Mouse (Mus musculus) hindbrain, embryonic 16.5 days (tissue): ENCODE results near the gene Gemin6. TPM values are rescaled to one million over a fixed set of nuclear protein-coding genes. Genes with fewer than 3 reads are reported as not detected.
"Not testable (repeated sequence)": the region's sequence is repeated elsewhere in the genome, so short reads cannot be mapped to it uniquely, and the experiment has no call there.

Experiments used
- ATAC-seq: fragments of 200-750 bp; cut with Nextera tagmentation; 2 replicates; pipeline ENCODE4 v1.8.0; 2017; ENCODE audit warnings: moderate TSS enrichment, moderate library complexity
- H3K27ac ChIP-seq: fragments of 300-500 bp; sonication (generic); 2 replicates; pipeline ENCODE4 v1.5.1; 2014; ENCODE audit warnings: low read depth, mild to moderate bottlenecking, control low read depth, low read length, moderate library complexity
- H3K27me3 ChIP-seq: fragments of 300-500 bp; sonication (generic); replicated peaks from 2 replicates; pipeline ENCODE4 v1.6.1; 2014; ENCODE audit warnings: low read length; ENCODE audit not compliant: control insufficient read depth, insufficient read depth
- H3K36me3 ChIP-seq: fragments of 300-500 bp; sonication (generic); 2 replicates; pipeline ENCODE4 v1.6.1; 2014; ENCODE audit warnings: mild to moderate bottlenecking, low read length, moderate library complexity, mixed read lengths; ENCODE audit not compliant: control insufficient read depth, insufficient read depth
- H3K4me1 ChIP-seq: fragments of 300-500 bp; sonication (generic); 2 replicates; pipeline ENCODE4 v1.6.1; 2014; ENCODE audit warnings: low read depth, low read length; ENCODE audit not compliant: control insufficient read depth, insufficient read depth
- H3K4me2 ChIP-seq: fragments of 300-500 bp; sonication (generic); 2 replicates; pipeline ENCODE4 v1.6.1; 2014; ENCODE audit warnings: mild to moderate bottlenecking, low read length, control low read depth, moderate library complexity
- H3K4me3 ChIP-seq: fragments of 300-500 bp; sonication (generic); 2 replicates; pipeline ENCODE4 v1.5.1; 2014; ENCODE audit warnings: mild to moderate bottlenecking, low read length, control low read depth, moderate library complexity
- H3K9ac ChIP-seq: fragments of 300-500 bp; sonication (generic); 2 replicates; pipeline ENCODE4 v1.6.1; 2014; ENCODE audit warnings: low read depth, mild to moderate bottlenecking, control low read depth, low read length, moderate library complexity
- H3K9me3 ChIP-seq: fragments of 300-500 bp; sonication (generic); 2 replicates; pipeline ENCODE4 v1.6.1; 2014; ENCODE audit warnings: mild to moderate bottlenecking, low read length, moderate library complexity; ENCODE audit not compliant: control insufficient read depth
- WGBS: fragments of 180-500 bp; shearing (Covaris S2); extraction: QIAGEN DNeasy Blood & Tissue Kit; methylation state at CpG from one replicate; pipeline ENCODE4 v1.1.7; 2014; 5-methylcytosine and 5-hydroxymethylcytosine counted together
- polyA plus RNA-seq: library from polyadenylated mRNA; unstranded; fragments of >200 nt; fragmentation: Nextera tagmentation; extraction: Ambion mirVana; gene quantifications from 2 replicates; pipeline ENCODE4 v1.2.1, GENCODE M21; 2015

The Gemin6 gene
- polyA plus RNA-seq, 1 experiment from 2014 or later = 20.8 TPM

- Histone ChIP-seq H3K4me3 (no peak overlapping the region), H3K36me3 (peaks cover 30% of the 10 kb centered on the region), H3K27me3 (no peaks in the 10 kb centered on the region), H3K9me3 (no peaks in the 10 kb centered on the region), H3K27ac (no peak overlapping the region), H3K4me2 (no peak overlapping the region), H3K4me1 (no peaks in the 10 kb centered on the region), H3K9ac (no peak overlapping the region)
- peak; percentile 44; the same call in 1 of the 2 replicates for ATAC-seq
- 98% methylated on average over 3 of the region's 3 CpGs for WGBS
These were observed 25.0 kb upstream of the Gemin6 start for GRCm38 (mm10) chr17:80199160-80199778.

DNA sequence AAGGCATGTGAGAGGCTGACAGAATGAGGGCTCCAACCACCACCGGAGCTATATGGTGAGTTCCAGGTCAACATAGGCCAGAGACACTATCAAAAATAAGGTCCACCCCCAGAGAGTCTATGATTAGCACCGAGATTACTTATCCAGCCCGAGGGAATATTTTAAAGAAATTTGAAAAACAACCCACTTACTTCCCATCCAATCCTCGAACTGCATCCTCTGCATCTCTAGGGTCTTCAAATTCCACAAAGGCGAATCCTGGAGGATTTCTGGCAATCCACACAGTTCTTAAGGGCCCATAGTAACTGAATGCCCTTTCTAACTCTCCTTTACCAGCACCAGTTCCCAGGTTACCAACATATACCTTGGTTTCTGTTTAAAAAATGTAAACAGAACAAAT is 18.6 kb upstream of the Gemin6 start:
- H3K9ac ChIP-seq = peak overlapping the region; percentile 98
- H3K4me3 ChIP-seq = peak overlapping the region; percentile 77
- H3K27me3 ChIP-seq = no peaks in the 10 kb centered on the region
- WGBS = 23% methylated on average over 5 of the region's 5 CpGs
- H3K36me3 ChIP-seq = peaks cover 11% of the 10 kb centered on the region
- no peaks in the 10 kb centered on the region for H3K9me3 ChIP-seq
- H3K27ac ChIP-seq = peak overlapping the region; percentile 100; the same call in 1 of the 2 replicates
- peak overlapping the region; percentile 84 for H3K4me2 ChIP-seq
- H3K4me1 ChIP-seq = peaks cover 10% of the 10 kb centered on the region
- no peak for ATAC-seq

- Histone ChIP-seq H3K27ac (peak overlapping the region; percentile 100), H3K9me3 (no peaks in the 10 kb centered on the region), H3K4me3 (peak overlapping the region; percentile 77), H3K9ac (peak overlapping the region; percentile 98), H3K36me3 (peaks cover 11% of the 10 kb centered on the region), H3K27me3 (no peaks in the 10 kb centered on the region), H3K4me1 (peaks cover 10% of the 10 kb centered on the region), H3K4me2 (peak overlapping the region; percentile 84)
- 0% methylated on average over 36 of the region's 36 CpGs for WGBS
- peak; percentile 60 for ATAC-seq
These were observed 18.0 kb upstream of the Gemin6 start for GRCm38 (mm10) chr17:80206301-80206670.

GRCm38 (mm10) chr17:80206671-80207581 is 17.3 kb upstream of the Gemin6 start, which contains the start of the genes Srsf7 and Ttc39d:
Gene Srsf7 (minus strand): TSS chr17:80207307.
Gene Ttc39d (plus strand): TSS chr17:80207460.
- under 1% methylated on average over 70 of the region's 95 CpGs for WGBS

GRCm38 (mm10) chr17:80213998-80214397 is 10.2 kb upstream of the Gemin6 start:
- H3K27me3 ChIP-seq, H3K9ac ChIP-seq, ATAC-seq, H3K36me3 ChIP-seq, H3K9me3 ChIP-seq, H3K4me2 ChIP-seq, H3K27ac ChIP-seq, H3K4me1 ChIP-seq, H3K4me3 ChIP-seq: not testable (repeated sequence)
- 91% methylated on average over 4 of the region's 4 CpGs for whole genome bisulfite sequencing

More at GRCm38 (mm10) chr17:80206671-80207581, 17.3 kb upstream of the Gemin6 start, which contains the start of the genes Srsf7 and Ttc39d:
- Histone ChIP-seq H3K4me2 (peak within 1 kb of the TSS; percentile 84), H3K4me3 (peak within 1 kb of the TSS; percentile 77), H3K4me1 (peaks cover 10% of the 10 kb centered on the region), H3K36me3 (peaks cover 11% of the 10 kb centered on the region), H3K27ac (peak within 1 kb of the TSS; percentile 100), H3K9me3 (no peaks in the 10 kb centered on the region), H3K27me3 (no peaks in the 10 kb centered on the region), H3K9ac (peak within 1 kb of the TSS; percentile 98)
- ATAC-seq = peak; percentile 93

- Histone ChIP-seq H3K9me3 (no peaks in the 10 kb centered on the region), H3K36me3 (no peaks in the 10 kb centered on the region), H3K27ac (no peak overlapping the region), H3K27me3 (0 out of 2 replicates have a peak, but pooled peaks cover 3% of the 10 kb centered on the region), H3K4me2 (no peak overlapping the region), H3K9ac (no peak overlapping the region), H3K4me1 (peaks cover 5% of the 10 kb centered on the region), H3K4me3 (no peak overlapping the region)
- ATAC-seq = no peak
- 70% methylated on average over 2 of the region's 2 CpGs for WGBS
These were observed 4.1 kb upstream of the Gemin6 start for GRCm38 (mm10) chr17:80220131-80220530.

GRCm38 (mm10) chr17:80221202-80221601 is 3.0 kb upstream of the Gemin6 start:
- H3K27me3 ChIP-seq = 0 out of 2 replicates have a peak, but pooled peaks cover 3% of the 10 kb centered on the region
- no peak overlapping the region for H3K4me3 ChIP-seq
- peaks cover 5% of the 10 kb centered on the region for H3K4me1 ChIP-seq
- no peaks in the 10 kb centered on the region for H3K36me3 ChIP-seq
- ATAC-seq = no peak
- no peak overlapping the region for H3K27ac ChIP-seq
- H3K9ac ChIP-seq = no peak overlapping the region
- WGBS = 70% methylated on average over 9 of the region's 9 CpGs
- no peaks in the 10 kb centered on the region for H3K9me3 ChIP-seq
- H3K4me2 ChIP-seq = no peak overlapping the region

DNA sequence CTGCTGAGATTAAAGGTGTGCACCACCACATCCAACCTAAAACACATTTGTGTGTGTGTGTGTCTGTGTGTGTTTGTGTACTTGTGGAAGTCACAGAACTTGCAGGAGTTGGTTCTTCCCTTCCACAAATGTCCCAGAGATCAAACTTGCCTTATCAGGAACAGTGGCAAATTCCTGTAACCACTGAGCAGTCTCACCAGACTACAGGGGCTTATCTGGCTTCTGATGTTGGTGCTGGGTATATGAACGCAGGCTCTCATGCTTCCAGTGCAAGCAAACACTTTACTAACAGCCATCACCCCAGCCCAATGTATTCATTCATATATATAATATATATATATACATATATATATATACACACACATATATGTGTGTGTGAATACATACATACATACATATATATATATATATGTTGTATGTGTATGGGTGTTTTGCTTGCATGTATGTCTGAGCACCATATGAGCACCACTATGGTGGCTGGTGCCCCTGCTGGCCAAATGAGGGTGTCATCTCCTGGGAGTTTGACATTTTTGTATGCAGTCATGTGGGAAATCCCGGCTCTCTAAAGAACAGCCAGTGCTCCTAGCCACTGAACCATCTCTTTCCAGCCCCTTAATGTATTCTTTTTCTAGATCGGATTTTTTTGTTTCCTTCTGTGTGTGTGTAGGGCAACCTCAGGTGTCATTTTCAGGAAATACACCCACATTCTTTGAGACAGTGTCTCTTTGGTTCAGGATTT is 2.2 kb upstream of the Gemin6 start:
- H3K36me3 ChIP-seq = no peaks in the 10 kb centered on the region
- no peak for ATAC-seq
- H3K4me2 ChIP-seq = no peak overlapping the region
- H3K4me3 ChIP-seq = no peak overlapping the region
- H3K9ac ChIP-seq = no peak overlapping the region
- peaks cover 5% of the 10 kb centered on the region for H3K4me1 ChIP-seq
- H3K9me3 ChIP-seq = no peaks in the 10 kb centered on the region
- 65% methylated on average over 3 of the region's 3 CpGs for WGBS
- H3K27me3 ChIP-seq = 0 out of 2 replicates have a peak, but pooled peaks cover 3% of the 10 kb centered on the region
- H3K27ac ChIP-seq = no peak overlapping the region
